ENCODE assay signal across 8 mouse cellular contexts in the genomic region with DNA sequence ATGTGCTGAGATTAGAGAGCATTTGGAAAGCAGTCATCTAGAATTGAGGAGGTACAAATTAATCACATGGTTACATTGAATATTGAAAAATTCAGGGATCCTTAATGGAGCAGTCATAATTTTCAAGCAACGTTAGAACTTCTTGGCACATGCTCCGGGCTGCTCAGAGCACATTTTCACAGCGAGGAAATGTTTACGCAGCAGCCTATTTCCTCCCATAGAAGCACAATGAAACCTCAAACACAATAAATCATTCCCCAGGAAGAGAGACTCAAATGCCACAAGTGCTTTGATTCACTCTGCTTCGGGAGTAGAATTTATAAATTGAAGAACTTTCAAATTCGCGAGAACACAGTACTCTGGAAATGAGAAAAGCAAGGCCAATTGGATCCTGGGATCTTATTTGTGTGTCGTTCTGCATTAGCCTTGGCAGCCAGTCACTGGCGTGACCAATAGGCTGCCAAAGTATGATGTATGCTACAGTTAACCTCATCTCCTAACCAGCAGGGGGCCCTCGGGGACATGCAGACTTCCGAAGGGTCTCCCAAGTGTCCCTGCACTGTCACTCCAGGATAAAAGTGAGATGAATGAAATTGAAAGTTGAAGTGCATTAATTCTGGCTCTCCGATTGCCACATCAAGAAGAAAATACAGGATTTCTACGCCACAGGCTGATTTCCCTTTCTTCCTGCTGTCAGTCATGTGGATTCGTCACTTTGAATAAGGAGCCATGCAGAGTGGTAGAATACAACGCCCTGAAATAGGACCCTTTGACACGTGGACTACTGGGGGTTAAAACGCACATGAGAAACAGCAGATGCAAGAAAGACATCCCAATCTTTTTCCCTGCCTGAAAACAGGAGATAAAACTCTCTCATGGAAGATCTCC.
DNase-seq lines count a peak whose midpoint lies in the region; ATAC-seq and TF ChIP-seq lines count a peak whose summit lies in the region.

No protein-coding gene starts in this region.

- no peak overlapping the region for H3K27ac ChIP-seq in ES-E14 (ENCODE audit: insufficient read depth, low read depth, low read length, poor library complexity, severe bottlenecking)
- H3K27ac ChIP-seq in forebrain, embryonic 16.5 days (ENCODE audit: low read length): no peak overlapping the region
- H3K27ac ChIP-seq in liver, postnatal 0 days (ENCODE audit: low read depth): no peak overlapping the region
- H3K27ac ChIP-seq in neural tube, embryonic 15.5 days (replicated peaks): peak overlapping the region; percentile 62

- TF ChIP-seq CTCF in liver, postnatal 0 days (IDR thresholded peaks at IDR 0.05; ENCODE audit: low read depth): peak; percentile 51

- H3K4me3 ChIP-seq in ES-E14 (ENCODE audit: insufficient read depth in 1 of 2, low read depth in 1 of 2, low read length in 2 of 2, poor library complexity in 1 of 2, severe bottlenecking in 1 of 2): no peak overlapping the region
- H3K4me3 ChIP-seq in forebrain, embryonic 16.5 days (replicated peaks; ENCODE audit: low read length): peak overlapping the region; percentile 34
- peak overlapping the region; percentile 7; the same call in 1 of the 2 replicates for H3K4me3 ChIP-seq in liver, postnatal 0 days (ENCODE audit: low read depth, low read length)
- peak overlapping the region; percentile 29 for H3K4me3 ChIP-seq in neural tube, embryonic 15.5 days (replicated peaks)

- peak; percentile 97 for ATAC-seq in forebrain, embryonic 16.5 days
- ATAC-seq in hematopoietic stem cell, adult 5-6 weeks (replicated peaks in 1 of 2; ENCODE audit: insufficient read depth in 1 of 2, low FRiP score in 2 of 2, low TSS enrichment in 1 of 2, low read depth in 1 of 2, poor library complexity in 2 of 2, severe bottlenecking in 2 of 2): peak; percentile 93 to 94
- peak; percentile 60 for ATAC-seq in liver, postnatal 0 days
- ATAC-seq in neural tube, embryonic 15.5 days (ENCODE audit: low FRiP score): peak; percentile 84

- no peaks in the 10 kb centered on the region for H3K4me1 ChIP-seq in ES-E14 (ENCODE audit: control insufficient read depth in 2 of 2, insufficient read depth in 2 of 2, low read length in 2 of 2, poor library complexity in 1 of 2)
- H3K4me1 ChIP-seq in forebrain, embryonic 16.5 days (replicated peaks; ENCODE audit: control insufficient read depth, insufficient read depth, low read length): peaks cover 10% of the 10 kb centered on the region
- H3K4me1 ChIP-seq in liver, postnatal 0 days (ENCODE audit: insufficient read depth): no peaks in the 10 kb centered on the region
- H3K4me1 ChIP-seq in neural tube, embryonic 15.5 days: peaks cover 12% of the 10 kb centered on the region

- H3K27me3 ChIP-seq in forebrain, embryonic 16.5 days (replicated peaks; ENCODE audit: control insufficient read depth, insufficient read depth, low read length): no peaks in the 10 kb centered on the region
- no peaks in the 10 kb centered on the region for H3K27me3 ChIP-seq in liver, postnatal 0 days (ENCODE audit: insufficient read depth, low read length)
- no peaks in the 10 kb centered on the region for H3K27me3 ChIP-seq in neural tube, embryonic 15.5 days (replicated peaks)

- no peaks in the 10 kb centered on the region for H3K36me3 ChIP-seq in ES-E14 (ENCODE audit: control insufficient read depth, insufficient read depth, low read length, poor library complexity, severe bottlenecking)
- no peaks in the 10 kb centered on the region for H3K36me3 ChIP-seq in forebrain, embryonic 16.5 days (ENCODE audit: control insufficient read depth, insufficient read depth)
- no peaks in the 10 kb centered on the region for H3K36me3 ChIP-seq in liver, postnatal 0 days (replicated peaks; ENCODE audit: insufficient read depth, low read length)
- H3K36me3 ChIP-seq in neural tube, embryonic 15.5 days: no peaks in the 10 kb centered on the region

- no peak overlapping the region for H3K9ac ChIP-seq in ES-E14 (ENCODE audit: insufficient read depth, low read depth, low read length, poor library complexity, severe bottlenecking)
- peak overlapping the region; percentile 0; the same call in 1 of the 2 replicates for H3K9ac ChIP-seq in forebrain, embryonic 16.5 days (replicated peaks; ENCODE audit: low read depth, low read length)
- no peak overlapping the region for H3K9ac ChIP-seq in liver, postnatal 0 days (replicated peaks)
- H3K9ac ChIP-seq in neural tube, embryonic 15.5 days (replicated peaks): no peak overlapping the region

- WGBS in forebrain, embryonic 16.5 days: 10% methylated on average over 17 of the region's 17 CpGs
- WGBS in liver, postnatal 0 days (ENCODE audit: insufficient replicate concordance): 15% methylated on average over 17 of the region's 17 CpGs
- WGBS in neural tube, embryonic 15.5 days: 9% methylated on average over 17 of the region's 17 CpGs

- no peaks in the 10 kb centered on the region for H3K9me3 ChIP-seq in ES-E14 (ENCODE audit: control insufficient read depth, insufficient read depth, low read depth, low read length)
- no peaks in the 10 kb centered on the region for H3K9me3 ChIP-seq in forebrain, embryonic 16.5 days (ENCODE audit: control insufficient read depth, low read length)
- H3K9me3 ChIP-seq in liver, postnatal 0 days (ENCODE audit: low read length): no peaks in the 10 kb centered on the region
- H3K9me3 ChIP-seq in neural tube, embryonic 15.5 days (replicated peaks): no peaks in the 10 kb centered on the region

- TF ChIP-seq EP300 in liver, postnatal 0 days (IDR thresholded peaks at IDR 0.05; ENCODE audit: low read depth): no peak

- in situ Hi-C loops in ES-E14 (cut with MboI; ENCODE audit: low sequenced_read_pairs in 2 of 2, unreplicated experiment in 2 of 2): no loop called here

- H3K4me2 ChIP-seq in forebrain, embryonic 16.5 days (ENCODE audit: low read length): peak overlapping the region; percentile 55
- peak overlapping the region; percentile 51 for H3K4me2 ChIP-seq in liver, postnatal 0 days (ENCODE audit: low read depth, low read length)
- peak overlapping the region; percentile 54 for H3K4me2 ChIP-seq in neural tube, embryonic 15.5 days

- DNase-seq in ES-E14 (ENCODE audit: low read depth, low spot score): peak; percentile 16
- peak; percentile 25 to 37 for DNase-seq in cerebellum, adult 18-20 months
- peak; percentile 71 to 77 for DNase-seq in layer of hippocampus, adult 8-10 months (ENCODE audit: low spot score in 2 of 2)
- DNase-seq in liver, postnatal 0 days: peak; percentile 27
- DNase-seq in spleen, postnatal 4 days (ENCODE audit: low spot score in 2 of 2): no peak

TF ChIP-seq in ES-E14, 5 proteins besides CTCF, POLR2A, EP300 and RAD21:
- TF ChIP-seq HCFC1 (IDR thresholded peaks at IDR 0.05; ENCODE audit: borderline replicate concordance, insufficient read depth, low read length) (no peak), CHD2 (IDR thresholded peaks at IDR 0.05; ENCODE audit: low read depth, low read length) (no peak), ZNF384 (IDR thresholded peaks at IDR 0.05; ENCODE audit: low read depth, low read length) (no peak), ZC3H11A (IDR thresholded peaks at IDR 0.05; ENCODE audit: borderline replicate concordance, low read depth, low read length) (no peak), MAFK (IDR thresholded peaks at IDR 0.05; ENCODE audit: insufficient read depth, low read depth, low read length) (no peak)

Comparison
In these comparisons a context has a peak if more than half of its experiments do, and no peak if none do; other contexts are left out.
1. DNase-seq: peak in ES-E14 (single experiment), cerebellum, adult 18-20 months (2 of 2), layer of hippocampus, adult 8-10 months (2 of 2) and liver, postnatal 0 days (single experiment); none in spleen, postnatal 4 days (0 of 2).
2. H3K4me3 ChIP-seq: peak in forebrain, embryonic 16.5 days (single experiment), liver, postnatal 0 days (single experiment) and neural tube, embryonic 15.5 days (single experiment); none in ES-E14 (0 of 2).
3. Peak in every context shown above with its lines, with median percentiles within 50 percentile points of each other: ATAC-seq and H3K4me2 ChIP-seq.